Mouse (Mus musculus) E14TG2a.4 (cell line): ENCODE results near the gene Sec61a2.

Experiments used
- H3K27me3 ChIP-seq: 2 replicates; pipeline ENCODE4 v1.6.1; 2014; ENCODE audit warnings: low read length, control low read depth; ENCODE audit not compliant: insufficient read depth
- H3K36me3 ChIP-seq: 2 replicates; pipeline ENCODE4 v1.6.1; 2014; ENCODE audit warnings: low read length, control low read depth; ENCODE audit not compliant: insufficient read depth
- H3K4me1 ChIP-seq: replicated peaks from 2 replicates; pipeline ENCODE4 v1.6.1; 2014; ENCODE audit warnings: low read depth, low read length, control low read depth
- H3K4me3 ChIP-seq: replicated peaks from 2 replicates; pipeline ENCODE4 v1.5.1; 2014; ENCODE audit warnings: mild to moderate bottlenecking, low read length
- H3K9me3 ChIP-seq: 2 replicates; pipeline ENCODE4 v1.6.1; 2014; ENCODE audit warnings: low read length, control low read depth
- CTCF ChIP-seq: conservative IDR thresholded peaks from 2 replicates; pipeline ENCODE4 v1.5.1; 2014; ENCODE audit warnings: low read length
- NANOG ChIP-seq: IDR thresholded peaks from 2 replicates; pipeline ENCODE4 v1.6.1; 2014; ENCODE audit warnings: borderline replicate concordance, low read length, mixed read lengths
- POU5F1 ChIP-seq: IDR thresholded peaks from 2 replicates; pipeline ENCODE4 v1.6.1; 2014; ENCODE audit warnings: low read length, borderline replicate concordance

Gene Sec61a2

GRCm38 (mm10) chr2:5936068-5936467 is 40.8 kb upstream of the Sec61a2 start:
- Histone ChIP-seq H3K4me3 (no peak overlapping the region), H3K4me1 (peaks cover 11% of the 10 kb centered on the region; the same call in 1 of the 2 replicates), H3K27me3 (no peaks in the 10 kb centered on the region), H3K36me3 (peaks cover 19% of the 10 kb centered on the region), H3K9me3 (no peaks in the 10 kb centered on the region)
- TF ChIP-seq POU5F1 (no peak), CTCF (no peak), NANOG (no peak)

- Histone ChIP-seq H3K9me3 (no peaks in the 10 kb centered on the region), H3K27me3 (no peaks in the 10 kb centered on the region), H3K4me3 (no peak overlapping the region), H3K36me3 (peaks cover 30% of the 10 kb centered on the region), H3K4me1 (peaks cover under 1% of the 10 kb centered on the region; the same call in 1 of the 2 replicates)
- TF ChIP-seq NANOG (no peak), CTCF (no peak), POU5F1 (no peak)
Measured at GRCm38 (mm10) chr2:5934936-5935335, 39.7 kb upstream of the Sec61a2 start.

- Histone ChIP-seq H3K27me3 (no peaks in the 10 kb centered on the region), H3K4me1 (no peaks in the 10 kb centered on the region), H3K9me3 (no peaks in the 10 kb centered on the region), H3K36me3 (peaks cover 57% of the 10 kb centered on the region), H3K4me3 (no peak overlapping the region)
- TF ChIP-seq CTCF = no peak
- TF ChIP-seq POU5F1 = no peak
- no peak for TF ChIP-seq NANOG
Measured at GRCm38 (mm10) chr2:5931938-5932337, 36.7 kb upstream of the Sec61a2 start.

- Histone ChIP-seq H3K4me3 (no peak overlapping the region), H3K36me3 (peaks cover 63% of the 10 kb centered on the region), H3K9me3 (no peaks in the 10 kb centered on the region), H3K4me1 (no peaks in the 10 kb centered on the region), H3K27me3 (no peaks in the 10 kb centered on the region)
- TF ChIP-seq POU5F1 (no peak), CTCF (no peak), NANOG (no peak)
Measured at GRCm38 (mm10) chr2:5930291-5931054, 35.2 kb upstream of the Sec61a2 start.

- H3K27me3 ChIP-seq = no peaks in the 10 kb centered on the region
- H3K9me3 ChIP-seq = no peaks in the 10 kb centered on the region
- H3K36me3 ChIP-seq = peaks cover 63% of the 10 kb centered on the region
- no peaks in the 10 kb centered on the region for H3K4me1 ChIP-seq
- no peak for TF ChIP-seq CTCF
- TF ChIP-seq POU5F1 = no peak
- no peak for TF ChIP-seq NANOG
- H3K4me3 ChIP-seq = no peak overlapping the region
Measured at GRCm38 (mm10) chr2:5929793-5930192, 34.6 kb upstream of the Sec61a2 start.

- Histone ChIP-seq H3K27me3 (no peaks in the 10 kb centered on the region), H3K4me1 (no peaks in the 10 kb centered on the region), H3K36me3 (peaks cover 64% of the 10 kb centered on the region), H3K9me3 (no peaks in the 10 kb centered on the region), H3K4me3 (no peak overlapping the region)
- TF ChIP-seq CTCF = no peak
- TF ChIP-seq NANOG = no peak
- TF ChIP-seq POU5F1 = no peak
Measured at GRCm38 (mm10) chr2:5927481-5927880, 32.2 kb upstream of the Sec61a2 start.

GRCm38 (mm10) chr2:5923786-5924185 is 28.6 kb upstream of the Sec61a2 start:
- Histone ChIP-seq H3K27me3 (no peaks in the 10 kb centered on the region), H3K36me3 (peaks cover 63% of the 10 kb centered on the region), H3K4me1 (no peaks in the 10 kb centered on the region), H3K4me3 (no peak overlapping the region), H3K9me3 (no peaks in the 10 kb centered on the region)
- TF ChIP-seq POU5F1 (no peak), CTCF (no peak), NANOG (no peak)

- H3K9me3 ChIP-seq = no peaks in the 10 kb centered on the region
- H3K36me3 ChIP-seq = peaks cover 64% of the 10 kb centered on the region
- no peak overlapping the region for H3K4me3 ChIP-seq
- no peaks in the 10 kb centered on the region for H3K27me3 ChIP-seq
- TF ChIP-seq NANOG (no peak), CTCF (no peak), POU5F1 (no peak)
- no peaks in the 10 kb centered on the region for H3K4me1 ChIP-seq
Measured at GRCm38 (mm10) chr2:5922823-5923222, 27.6 kb upstream of the Sec61a2 start.
